Mouse (Mus musculus): Measurements from ENCODE around the gene Tmem88b. TPM values are rescaled to one million over a fixed set of nuclear protein-coding genes. Genes with fewer than 3 reads are reported as not detected.
A peak's percentile ranks its signal among the peaks of the same experiment; 100 is the strongest.
"Not testable (repeated sequence)": the region's sequence is repeated elsewhere in the genome, so short reads cannot be mapped to it uniquely, and the experiment has no call there.

Gene Tmem88b
- polyA plus RNA-seq, 1 experiment from 2014 or later = 0.85 TPM

GRCm38 (mm10) chr4:155759862-155760612 lies 25.6 kb downstream of the Tmem88b start:
- H3K4me3 ChIP-seq (ENCODE audit: low read depth, low read length) = peak overlapping the region; percentile 65
- ATAC-seq = peak; percentile 59; the same call in 1 of the 2 replicates
- WGBS = 6% methylated on average over 10 of the region's 10 CpGs
- H3K36me3 ChIP-seq (ENCODE audit: control insufficient read depth, insufficient read depth, low read length) = peaks cover 14% of the 10 kb centered on the region
- H3K9ac ChIP-seq (ENCODE audit: low read depth, low read length) = peak overlapping the region; percentile 62
- H3K27me3 ChIP-seq (ENCODE audit: control insufficient read depth, insufficient read depth, low read depth, low read length) = no peaks in the 10 kb centered on the region
- peaks cover 23% of the 10 kb centered on the region for H3K4me1 ChIP-seq (ENCODE audit: control insufficient read depth, insufficient read depth, low read length)
- H3K9me3 ChIP-seq (replicated peaks; ENCODE audit: control insufficient read depth, low read length, poor library complexity, severe bottlenecking) = no peaks in the 10 kb centered on the region
- peak overlapping the region; percentile 88 for H3K4me2 ChIP-seq (ENCODE audit: low read length)
- H3K27ac ChIP-seq (ENCODE audit: low read length) = no peak overlapping the region

DNA sequence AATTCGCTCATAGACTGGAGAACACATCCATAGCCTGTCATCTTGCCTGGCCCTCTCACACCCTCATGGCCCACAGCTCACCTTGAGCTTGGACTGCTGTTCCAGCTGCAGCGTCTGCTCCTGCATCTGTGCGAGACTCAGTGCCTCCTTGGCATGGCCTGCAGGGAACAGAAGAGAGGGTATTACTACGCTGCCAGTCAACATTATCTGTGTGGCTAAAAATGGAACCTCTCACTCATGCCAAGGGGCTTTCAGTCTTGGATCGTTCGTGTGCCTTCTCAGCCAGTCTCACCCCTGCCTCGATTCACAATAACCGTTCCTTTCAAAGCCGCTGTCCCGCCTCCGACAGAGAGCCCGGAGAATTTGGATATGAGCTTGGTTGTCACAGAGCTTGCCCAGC lies 28.7 kb downstream of the Tmem88b start:
- Histone ChIP-seq H3K9me3 (replicated peaks; ENCODE audit: control insufficient read depth, low read length, poor library complexity, severe bottlenecking) (no peaks in the 10 kb centered on the region), H3K27ac (ENCODE audit: low read length) (no peak overlapping the region), H3K9ac (ENCODE audit: low read depth, low read length) (no peak overlapping the region), H3K4me3 (ENCODE audit: low read depth, low read length) (no peak overlapping the region), H3K27me3 (ENCODE audit: control insufficient read depth, insufficient read depth, low read depth, low read length) (no peaks in the 10 kb centered on the region), H3K36me3 (ENCODE audit: control insufficient read depth, insufficient read depth, low read length) (peaks cover 29% of the 10 kb centered on the region), H3K4me2 (ENCODE audit: low read length) (no peak overlapping the region), H3K4me1 (ENCODE audit: control insufficient read depth, insufficient read depth, low read length) (peaks cover 23% of the 10 kb centered on the region)
- ATAC-seq = no peak
- 89% methylated on average over 12 of the region's 12 CpGs for WGBS

- Histone ChIP-seq H3K36me3 (ENCODE audit: control insufficient read depth, insufficient read depth, low read length) (peaks cover 55% of the 10 kb centered on the region), H3K4me3 (ENCODE audit: low read depth, low read length) (no peak overlapping the region), H3K27me3 (ENCODE audit: control insufficient read depth, insufficient read depth, low read depth, low read length) (no peaks in the 10 kb centered on the region), H3K9me3 (replicated peaks; ENCODE audit: control insufficient read depth, low read length, poor library complexity, severe bottlenecking) (no peaks in the 10 kb centered on the region), H3K27ac (ENCODE audit: low read length) (no peak overlapping the region), H3K9ac (ENCODE audit: low read depth, low read length) (no peak overlapping the region), H3K4me1 (ENCODE audit: control insufficient read depth, insufficient read depth, low read length) (no peaks in the 10 kb centered on the region), H3K4me2 (ENCODE audit: low read length) (no peak overlapping the region)
- 91% methylated on average over 17 of the region's 17 CpGs for WGBS
- no peak for ATAC-seq
Observed at GRCm38 (mm10) chr4:155746575-155747490, 38.8 kb downstream of the Tmem88b start.

DNA sequence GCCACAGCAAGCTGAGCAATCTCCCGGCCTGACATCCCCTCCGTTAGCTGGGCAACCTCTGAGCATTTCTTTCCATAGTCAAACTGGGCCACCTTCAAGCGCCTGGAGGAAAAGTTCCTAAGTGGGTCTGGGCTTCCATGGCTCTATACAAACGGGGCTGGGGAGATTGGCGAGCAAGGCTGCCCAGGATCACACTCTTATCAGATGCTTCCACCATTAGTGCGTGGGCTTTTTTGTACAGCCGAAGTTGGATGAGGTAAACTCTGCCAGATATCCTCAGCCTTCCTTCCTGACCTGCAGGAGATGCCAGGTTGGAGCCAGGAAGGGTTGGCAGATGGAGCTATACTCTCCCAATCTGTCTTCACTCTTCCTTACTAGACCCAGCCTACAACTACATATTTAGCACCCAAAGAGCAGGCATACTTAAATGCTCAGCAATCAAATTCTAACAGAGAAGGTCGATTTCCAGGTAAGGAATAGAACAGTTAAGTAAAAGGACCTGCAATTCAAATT lies 39.6 kb downstream of the Tmem88b start:
- no peaks in the 10 kb centered on the region for H3K9me3 ChIP-seq (replicated peaks; ENCODE audit: control insufficient read depth, low read length, poor library complexity, severe bottlenecking)
- no peaks in the 10 kb centered on the region for H3K4me1 ChIP-seq (ENCODE audit: control insufficient read depth, insufficient read depth, low read length)
- no peaks in the 10 kb centered on the region for H3K27me3 ChIP-seq (ENCODE audit: control insufficient read depth, insufficient read depth, low read depth, low read length)
- no peak overlapping the region for H3K9ac ChIP-seq (ENCODE audit: low read depth, low read length)
- no peak overlapping the region for H3K4me2 ChIP-seq (ENCODE audit: low read length)
- no peak overlapping the region for H3K27ac ChIP-seq (ENCODE audit: low read length)
- no peak overlapping the region for H3K4me3 ChIP-seq (ENCODE audit: low read depth, low read length)
- peaks cover 55% of the 10 kb centered on the region for H3K36me3 ChIP-seq (ENCODE audit: control insufficient read depth, insufficient read depth, low read length)
- WGBS = 91% methylated on average over 8 of the region's 8 CpGs
- no peak for ATAC-seq

GRCm38 (mm10) chr4:155745136-155745535 lies 40.5 kb downstream of the Tmem88b start:
- Histone ChIP-seq H3K4me2 (ENCODE audit: low read length) (no peak overlapping the region), H3K9me3 (replicated peaks; ENCODE audit: control insufficient read depth, low read length, poor library complexity, severe bottlenecking) (no peaks in the 10 kb centered on the region), H3K9ac (ENCODE audit: low read depth, low read length) (no peak overlapping the region), H3K4me1 (ENCODE audit: control insufficient read depth, insufficient read depth, low read length) (no peaks in the 10 kb centered on the region), H3K4me3 (ENCODE audit: low read depth, low read length) (no peak overlapping the region), H3K27ac (ENCODE audit: low read length) (no peak overlapping the region), H3K36me3 (ENCODE audit: control insufficient read depth, insufficient read depth, low read length) (peaks cover 53% of the 10 kb centered on the region), H3K27me3 (ENCODE audit: control insufficient read depth, insufficient read depth, low read depth, low read length) (no peaks in the 10 kb centered on the region)
- WGBS = 96% methylated on average over 5 of the region's 5 CpGs
- ATAC-seq = no peak

DNA sequence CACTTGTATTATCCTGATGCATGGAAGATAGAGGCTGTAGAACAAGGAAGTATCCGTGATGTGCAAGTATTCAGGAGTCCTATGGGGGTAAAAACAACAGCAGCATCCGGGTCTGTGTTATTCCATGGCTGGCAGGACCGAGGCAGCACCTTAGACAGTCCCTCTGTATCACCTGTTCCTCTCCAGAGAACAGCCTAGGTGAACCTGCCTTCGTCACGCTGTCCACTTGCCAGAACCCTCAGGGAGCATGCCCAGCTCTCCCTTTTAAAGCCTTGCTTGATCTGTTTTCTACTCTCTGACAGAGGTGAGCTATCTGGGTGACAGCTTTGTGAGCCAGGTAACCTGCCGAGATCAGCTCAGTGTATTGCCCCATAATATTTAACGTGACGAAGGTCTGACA lies 41.2 kb downstream of the Tmem88b start:
- H3K4me3 ChIP-seq (ENCODE audit: low read depth, low read length) = no peak overlapping the region
- no peaks in the 10 kb centered on the region for H3K4me1 ChIP-seq (ENCODE audit: control insufficient read depth, insufficient read depth, low read length)
- no peak overlapping the region for H3K4me2 ChIP-seq (ENCODE audit: low read length)
- H3K36me3 ChIP-seq (ENCODE audit: control insufficient read depth, insufficient read depth, low read length) = peaks cover 52% of the 10 kb centered on the region
- H3K9me3 ChIP-seq (replicated peaks; ENCODE audit: control insufficient read depth, low read length, poor library complexity, severe bottlenecking) = no peaks in the 10 kb centered on the region
- WGBS = 92% methylated on average over 8 of the region's 8 CpGs
- no peak for ATAC-seq
- H3K9ac ChIP-seq (ENCODE audit: low read depth, low read length) = no peak overlapping the region
- no peak overlapping the region for H3K27ac ChIP-seq (ENCODE audit: low read length)
- H3K27me3 ChIP-seq (ENCODE audit: control insufficient read depth, insufficient read depth, low read depth, low read length) = no peaks in the 10 kb centered on the region

- peaks cover 48% of the 10 kb centered on the region for H3K36me3 ChIP-seq (ENCODE audit: control insufficient read depth, insufficient read depth, low read length)
- H3K27ac ChIP-seq (ENCODE audit: low read length) = no peak overlapping the region
- H3K4me3 ChIP-seq (ENCODE audit: low read depth, low read length) = no peak overlapping the region
- no peak overlapping the region for H3K9ac ChIP-seq (ENCODE audit: low read depth, low read length)
- no peak overlapping the region for H3K4me2 ChIP-seq (ENCODE audit: low read length)
- 96% methylated on average over 5 of the region's 5 CpGs for WGBS
- no peaks in the 10 kb centered on the region for H3K9me3 ChIP-seq (replicated peaks; ENCODE audit: control insufficient read depth, low read length, poor library complexity, severe bottlenecking)
- H3K4me1 ChIP-seq (ENCODE audit: control insufficient read depth, insufficient read depth, low read length) = peaks cover 2% of the 10 kb centered on the region; the same call in 1 of the 2 replicates
- no peak for ATAC-seq
- H3K27me3 ChIP-seq (ENCODE audit: control insufficient read depth, insufficient read depth, low read depth, low read length) = no peaks in the 10 kb centered on the region
Observed at GRCm38 (mm10) chr4:155742684-155743083, 43.0 kb downstream of the Tmem88b start.

- 94% methylated on average over 10 of the region's 10 CpGs for WGBS
- not testable (repeated sequence) for H3K27ac ChIP-seq (ENCODE audit: low read length); ATAC-seq; H3K27me3 ChIP-seq (ENCODE audit: control insufficient read depth, insufficient read depth, low read depth, low read length); H3K4me2 ChIP-seq (ENCODE audit: low read length); H3K4me3 ChIP-seq (ENCODE audit: low read depth, low read length); H3K9me3 ChIP-seq (replicated peaks; ENCODE audit: control insufficient read depth, low read length, poor library complexity, severe bottlenecking); H3K9ac ChIP-seq (ENCODE audit: low read depth, low read length)
- Histone ChIP-seq H3K36me3 (ENCODE audit: control insufficient read depth, insufficient read depth, low read length) (peaks cover 37% of the 10 kb centered on the region), H3K4me1 (ENCODE audit: control insufficient read depth, insufficient read depth, low read length) (peaks cover 17% of the 10 kb centered on the region)
Observed at GRCm38 (mm10) chr4:155740681-155741080, 45.0 kb downstream of the Tmem88b start.
